Mouse (Mus musculus) forebrain, embryonic 14.5 days (tissue): ENCODE measurements at regions not wholly inside any gene's neighbourhood (a gene's known extent, or its start where the extent isn't known, plus 50 kb on each side); places are given as distances from the start of the nearest gene placed in this dataset.

Experiments used
- ATAC-seq: fragments of 200-750 bp; cut with Nextera tagmentation; 2 replicates; pipeline ENCODE4 v1.8.0; 2017; ENCODE audit warnings: mild to moderate bottlenecking, moderate library complexity
- DNase-seq: peaks from one replicate; pipeline ENCODE4 v3.0.0-alpha.2; 2015; ENCODE audit warnings: low spot score
- H3K27ac ChIP-seq: fragments of 300-500 bp; sonication (generic); 2 replicates; pipeline ENCODE4 v1.5.1; 2014; ENCODE audit warnings: low read depth, mild to moderate bottlenecking, control low read depth, low read length, moderate library complexity
- H3K27me3 ChIP-seq: fragments of 300-500 bp; sonication (generic); replicated peaks from 2 replicates; pipeline ENCODE4 v1.6.1; 2014; ENCODE audit warnings: low read length, control low read depth, mixed read lengths; ENCODE audit not compliant: control insufficient read depth, insufficient read depth
- H3K36me3 ChIP-seq: fragments of 300-500 bp; sonication (generic); 2 replicates; pipeline ENCODE4 v1.6.1; 2014; ENCODE audit warnings: low read length, control low read depth; ENCODE audit not compliant: control insufficient read depth, insufficient read depth
- H3K4me1 ChIP-seq: fragments of 300-500 bp; sonication (generic); 2 replicates; pipeline ENCODE4 v1.6.1; 2014; ENCODE audit warnings: antibody characterized with exemption, low read length, control low read depth; ENCODE audit not compliant: control insufficient read depth, insufficient read depth
- H3K4me2 ChIP-seq: fragments of 300-500 bp; sonication (generic); 2 replicates; pipeline ENCODE4 v1.6.1; 2014; ENCODE audit warnings: mild to moderate bottlenecking, control low read depth, low read length
- H3K4me3 ChIP-seq: fragments of 300-500 bp; sonication (generic); 2 replicates; pipeline ENCODE4 v1.5.1; 2014; ENCODE audit warnings: low read depth, low read length, control low read depth
- H3K9ac ChIP-seq: fragments of 300-500 bp; sonication (generic); 2 replicates; pipeline ENCODE4 v1.6.1; 2014; ENCODE audit warnings: mild to moderate bottlenecking, low read length, control low read depth, moderate library complexity
- H3K9me3 ChIP-seq: fragments of 300-500 bp; sonication (generic); replicated peaks from 2 replicates; pipeline ENCODE4 v1.6.1; 2016; ENCODE audit warnings: low read length, control low read depth, mixed read lengths; ENCODE audit not compliant: control insufficient read depth
- WGBS: fragments of 180-500 bp; shearing (Covaris S2); extraction: QIAGEN DNeasy Blood & Tissue Kit; methylation state at CpG from one replicate; pipeline ENCODE4 v1.1.7; 2014; 5-methylcytosine and 5-hydroxymethylcytosine counted together

GRCm38 (mm10) chr15:62166786-62167185, 1244.0 kb upstream of the A1bg start:
- Histone ChIP-seq H3K4me1 (no peaks in the 10 kb centered on the region), H3K4me2 (no peak overlapping the region), H3K27me3 (no peaks in the 10 kb centered on the region), H3K9ac (no peak overlapping the region), H3K4me3 (no peak overlapping the region), H3K9me3 (no peaks in the 10 kb centered on the region), H3K36me3 (no peaks in the 10 kb centered on the region), H3K27ac (no peak overlapping the region)
- no peak for DNase-seq
- 94% methylated on average over 5 of the region's 5 CpGs for WGBS
- ATAC-seq: no peak

GRCm38 (mm10) chr15:62165826-62166500, 1243.2 kb upstream of the A1bg start:
- Histone ChIP-seq H3K4me2 (no peak overlapping the region), H3K27me3 (no peaks in the 10 kb centered on the region), H3K36me3 (no peaks in the 10 kb centered on the region), H3K4me1 (no peaks in the 10 kb centered on the region), H3K9me3 (no peaks in the 10 kb centered on the region), H3K9ac (no peak overlapping the region), H3K4me3 (no peak overlapping the region), H3K27ac (no peak overlapping the region)
- WGBS: 95% methylated on average over 10 of the region's 10 CpGs
- no peak for DNase-seq
- no peak for ATAC-seq

- ATAC-seq (no peak), DNase-seq (no peak)
- H3K4me3 ChIP-seq: no peak overlapping the region
- H3K9me3 ChIP-seq: no peaks in the 10 kb centered on the region
- H3K4me1 ChIP-seq: no peaks in the 10 kb centered on the region
- H3K4me2 ChIP-seq: no peak overlapping the region
- H3K27ac ChIP-seq: no peak overlapping the region
- no peaks in the 10 kb centered on the region for H3K27me3 ChIP-seq
- WGBS: 97% methylated on average over 9 of the region's 9 CpGs
- H3K36me3 ChIP-seq: no peaks in the 10 kb centered on the region
- no peak overlapping the region for H3K9ac ChIP-seq
Measured at GRCm38 (mm10) chr15:62164766-62165410, 1242.1 kb upstream of the A1bg start.

- H3K36me3 ChIP-seq: no peaks in the 10 kb centered on the region
- whole genome bisulfite sequencing: 72% methylated on average over 5 of the region's 5 CpGs
- H3K27ac ChIP-seq: no peak overlapping the region
- H3K27me3 ChIP-seq: no peaks in the 10 kb centered on the region
- no peak overlapping the region for H3K9ac ChIP-seq
- no peak for DNase-seq
- no peaks in the 10 kb centered on the region for H3K9me3 ChIP-seq
- H3K4me1 ChIP-seq: no peaks in the 10 kb centered on the region
- ATAC-seq: no peak
- no peak overlapping the region for H3K4me2 ChIP-seq
- no peak overlapping the region for H3K4me3 ChIP-seq
Measured at GRCm38 (mm10) chr15:62163203-62163602, 1240.4 kb upstream of the A1bg start.

GRCm38 (mm10) chr15:62162648-62163194, 1239.9 kb upstream of the A1bg start:
- Histone ChIP-seq H3K4me2 (no peak overlapping the region), H3K4me1 (no peaks in the 10 kb centered on the region), H3K9ac (no peak overlapping the region), H3K9me3 (no peaks in the 10 kb centered on the region), H3K27ac (no peak overlapping the region), H3K36me3 (no peaks in the 10 kb centered on the region), H3K4me3 (no peak overlapping the region), H3K27me3 (no peaks in the 10 kb centered on the region)
- no peak for ATAC-seq
- WGBS: 78% methylated on average over 4 of the region's 4 CpGs
- no peak for DNase-seq

GRCm38 (mm10) chr15:62161975-62162647, 1239.3 kb upstream of the A1bg start:
- Histone ChIP-seq H3K9me3 (no peaks in the 10 kb centered on the region), H3K9ac (no peak overlapping the region), H3K27ac (no peak overlapping the region), H3K27me3 (no peaks in the 10 kb centered on the region), H3K4me2 (no peak overlapping the region), H3K4me3 (no peak overlapping the region), H3K36me3 (no peaks in the 10 kb centered on the region), H3K4me1 (no peaks in the 10 kb centered on the region)
- ATAC-seq: no peak
- DNase-seq: no peak
- 74% methylated on average over 8 of the region's 8 CpGs for WGBS

- Histone ChIP-seq H3K27ac (no peak overlapping the region), H3K4me2 (no peak overlapping the region), H3K4me3 (no peak overlapping the region), H3K9ac (no peak overlapping the region), H3K9me3 (no peaks in the 10 kb centered on the region), H3K4me1 (no peaks in the 10 kb centered on the region), H3K27me3 (no peaks in the 10 kb centered on the region), H3K36me3 (no peaks in the 10 kb centered on the region)
- DNase-seq (no peak), ATAC-seq (no peak)
- 91% methylated on average over 8 of the region's 8 CpGs for WGBS
Measured at GRCm38 (mm10) chr15:62161061-62161460, 1238.2 kb upstream of the A1bg start.

GRCm38 (mm10) chr15:62158875-62159675, 1236.3 kb upstream of the A1bg start:
- no peak overlapping the region for H3K9ac ChIP-seq
- no peak overlapping the region for H3K27ac ChIP-seq
- no peaks in the 10 kb centered on the region for H3K4me1 ChIP-seq
- no peaks in the 10 kb centered on the region for H3K9me3 ChIP-seq
- H3K27me3 ChIP-seq: no peaks in the 10 kb centered on the region
- no peak for ATAC-seq
- 89% methylated on average over 8 of the region's 8 CpGs for WGBS
- H3K4me2 ChIP-seq: no peak overlapping the region
- H3K4me3 ChIP-seq: no peak overlapping the region
- no peak for DNase-seq
- H3K36me3 ChIP-seq: no peaks in the 10 kb centered on the region
